Mouse (Mus musculus) cortical plate, adult 2 months (tissue): ENCODE results near the gene Spi1.

Source experiments
- CTCF ChIP-seq: fragments of 200-500 bp; IDR thresholded peaks from 2 replicates; pipeline ENCODE4 v1.5.1; 2011; ENCODE audit warnings: mild to moderate bottlenecking, control low read depth, low read length; ENCODE audit not compliant: insufficient read depth; ENCODE audit errors: extremely low read depth
- POLR2A ChIP-seq: fragments of 200-500 bp; IDR thresholded peaks from 2 replicates; pipeline ENCODE4 v1.6.1; 2011; ENCODE audit warnings: mild to moderate bottlenecking, low read length, control low read depth; ENCODE audit not compliant: insufficient read depth; ENCODE audit errors: extremely low read depth

DNA sequence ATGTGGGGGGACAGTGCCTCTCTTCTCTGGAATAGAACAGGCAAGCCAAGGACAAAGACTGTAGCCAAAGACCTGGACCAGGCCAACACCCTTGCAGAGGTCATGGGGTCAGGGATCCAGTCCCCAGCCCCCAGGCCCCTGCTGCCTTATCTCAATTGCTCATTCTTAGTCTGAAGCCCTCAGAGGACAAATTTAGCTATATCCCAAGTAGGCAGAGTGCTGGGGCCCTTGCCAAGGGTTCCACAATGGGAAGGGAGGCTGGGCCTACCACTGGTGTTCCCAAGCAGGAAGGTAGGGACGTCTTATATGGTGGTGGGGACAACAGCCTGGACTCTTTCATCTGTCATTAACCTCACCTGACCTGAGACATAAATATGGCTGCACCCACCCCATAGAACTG is 36.5 kb downstream of the Spi1 start:
- TF ChIP-seq CTCF (no peak), POLR2A (no peak)
